Mouse (Mus musculus) kidney, postnatal 25 days (tissue): ENCODE results near the gene Reep3.
"Not testable (repeated sequence)": the region's sequence is repeated elsewhere in the genome, so short reads cannot be mapped to it uniquely, and the experiment has no call there.

Experiments used
- DNase-seq, 2 experiments: peaks; one replicate each; pipeline ENCODE4 v3.0.0; 2021; ENCODE audit warnings: mixed read lengths in 2 of 2

Reep3 gene

DNA sequence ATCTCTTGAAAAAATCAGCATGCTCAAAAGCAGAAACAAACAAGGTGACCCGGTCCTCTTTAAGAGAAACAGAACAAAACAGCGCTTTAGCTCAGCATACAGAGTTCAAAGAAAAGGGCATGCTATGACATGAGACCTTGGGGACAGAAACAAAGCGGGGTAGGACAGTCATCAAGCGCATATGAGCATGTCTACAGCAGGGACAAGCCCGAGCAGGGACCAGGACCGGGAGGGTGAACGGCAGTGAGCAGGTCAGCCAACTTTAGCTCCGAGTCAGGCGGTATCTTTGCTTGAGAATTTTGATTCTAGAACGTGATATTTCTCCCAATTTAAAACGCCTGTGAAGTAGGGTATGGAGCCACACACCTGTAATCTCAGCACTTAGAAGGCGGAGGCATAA lies 86.2 kb downstream of the Reep3 start:
- no peak for DNase-seq

- DNase-seq, result peak; percentile 22 to 53
Observed at GRCm38 (mm10) chr10:67004527-67005042, 92.2 kb downstream of the Reep3 start.

DNA sequence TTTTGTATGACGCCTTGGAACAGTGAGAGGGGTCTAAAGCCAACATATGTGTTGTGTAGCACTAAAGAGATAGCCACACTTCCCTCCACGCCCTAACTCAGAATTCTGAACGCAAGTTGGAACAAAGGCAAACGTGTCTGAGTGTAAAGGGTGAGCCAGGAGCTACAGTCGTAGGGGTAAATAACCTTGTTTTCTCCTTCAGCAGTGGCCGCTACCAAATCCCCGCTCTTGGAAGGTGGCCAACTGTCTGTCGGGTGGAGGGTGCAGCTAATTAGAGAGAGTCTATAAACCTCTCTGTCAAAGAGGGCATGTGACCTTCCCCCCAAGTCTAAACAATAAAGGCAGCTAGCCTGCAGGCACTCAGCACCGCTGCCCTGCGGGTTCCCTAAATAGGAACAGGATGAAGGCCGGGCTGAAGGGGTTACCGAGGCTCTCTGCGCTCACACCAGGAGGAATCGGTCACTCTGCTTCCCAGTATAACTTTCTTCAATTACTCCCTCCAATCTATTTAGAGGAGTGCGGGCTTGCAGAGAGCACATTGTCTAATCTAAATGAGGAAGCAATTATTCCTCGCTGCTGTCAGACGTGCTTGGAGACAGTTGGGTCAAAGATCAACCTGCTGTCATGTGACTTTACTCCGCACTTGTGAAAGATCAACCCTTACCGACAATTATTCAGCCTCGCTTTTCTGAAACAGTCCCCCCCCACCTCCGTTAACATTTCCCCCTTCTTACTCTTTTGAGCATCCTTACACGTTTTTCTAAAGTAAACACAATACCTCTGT lies 92.8 kb downstream of the Reep3 start:
- DNase-seq, result peak; percentile 78 to 79

- DNase-seq, result peak; percentile 41 to 64
Observed at GRCm38 (mm10) chr10:67003009-67003742, 93.6 kb downstream of the Reep3 start.

DNA sequence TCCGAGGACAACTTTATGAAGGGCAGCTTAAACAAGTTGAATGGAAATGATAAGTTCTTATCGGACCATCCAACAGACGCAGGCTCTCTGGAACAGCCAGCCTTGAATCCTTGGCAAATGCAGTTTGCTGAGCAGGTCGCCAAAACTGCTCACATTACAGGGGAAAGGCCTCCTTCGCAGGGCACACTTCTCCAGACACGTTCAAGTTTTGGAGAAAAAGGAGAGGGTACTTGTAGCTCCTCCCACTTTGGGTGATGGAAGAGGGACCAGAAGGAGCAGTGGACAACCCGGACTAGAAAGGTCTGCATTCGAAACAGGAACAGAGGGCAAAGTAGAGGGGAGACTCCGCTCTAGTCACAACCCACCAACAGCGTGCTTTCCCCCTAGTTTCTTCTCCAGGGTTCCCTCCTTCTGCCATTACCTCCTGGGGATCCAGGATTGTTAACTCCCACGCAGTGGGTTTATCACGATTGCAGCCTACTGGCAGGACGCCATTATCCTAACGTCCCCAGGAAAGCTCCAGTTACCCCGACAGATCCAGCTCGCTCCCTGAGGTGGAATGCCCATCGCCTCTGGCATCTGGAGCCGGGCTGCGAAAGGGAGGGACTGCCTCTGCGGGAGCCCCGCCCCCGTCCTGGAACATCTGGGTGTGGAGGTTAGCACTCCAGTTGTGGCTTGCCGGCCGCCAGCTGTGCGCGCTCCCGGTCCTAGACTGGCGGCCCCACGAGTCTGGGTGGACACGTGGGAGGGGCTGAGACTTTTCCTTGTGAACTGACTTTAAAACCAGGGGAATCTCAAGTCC lies 94.3 kb downstream of the Reep3 start:
- peak; percentile 86 to 93 for DNase-seq

DNA sequence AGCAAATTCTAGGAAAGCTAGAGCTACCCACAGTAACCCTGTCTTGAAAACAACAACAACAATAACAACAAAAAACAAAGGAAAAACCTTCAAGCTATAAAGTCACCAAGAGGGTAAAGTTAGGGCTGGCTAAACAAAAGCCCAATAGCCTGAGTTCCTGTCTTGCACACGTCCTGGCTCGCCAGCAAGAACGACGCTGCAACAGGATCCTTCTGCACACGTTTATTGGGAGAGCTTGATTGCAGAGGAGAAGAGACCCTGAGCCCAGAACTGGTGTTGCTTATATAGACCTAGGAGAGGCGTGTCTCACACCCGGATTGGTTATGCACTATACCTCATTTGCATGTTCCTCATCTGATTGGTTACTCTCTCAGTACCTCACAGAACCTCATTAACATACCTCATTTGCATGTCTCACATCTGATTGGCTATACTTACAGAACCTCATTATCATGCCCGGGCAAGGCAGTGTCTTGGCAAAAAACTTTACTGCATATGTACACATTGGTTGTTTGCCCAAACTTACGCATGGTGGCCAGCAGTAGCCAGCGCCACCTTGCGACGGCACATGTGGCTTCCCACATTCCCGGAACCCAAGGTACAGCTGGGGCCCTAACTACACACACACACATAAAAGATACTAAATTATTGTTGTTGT lies 95.7 kb downstream of the Reep3 start:
- DNase-seq, result not testable (repeated sequence)

- no peak for DNase-seq
Observed at GRCm38 (mm10) chr10:67000136-67000535, 96.6 kb downstream of the Reep3 start.

GRCm38 (mm10) chr10:66998770-66999169 lies 98.0 kb downstream of the Reep3 start:
- no peak for DNase-seq

GRCm38 (mm10) chr10:66995181-66995580 lies 101.6 kb downstream of the Reep3 start:
- DNase-seq, result no peak

- no peak for DNase-seq
Observed at GRCm38 (mm10) chr10:66994469-66994868, 102.3 kb downstream of the Reep3 start.

DNA sequence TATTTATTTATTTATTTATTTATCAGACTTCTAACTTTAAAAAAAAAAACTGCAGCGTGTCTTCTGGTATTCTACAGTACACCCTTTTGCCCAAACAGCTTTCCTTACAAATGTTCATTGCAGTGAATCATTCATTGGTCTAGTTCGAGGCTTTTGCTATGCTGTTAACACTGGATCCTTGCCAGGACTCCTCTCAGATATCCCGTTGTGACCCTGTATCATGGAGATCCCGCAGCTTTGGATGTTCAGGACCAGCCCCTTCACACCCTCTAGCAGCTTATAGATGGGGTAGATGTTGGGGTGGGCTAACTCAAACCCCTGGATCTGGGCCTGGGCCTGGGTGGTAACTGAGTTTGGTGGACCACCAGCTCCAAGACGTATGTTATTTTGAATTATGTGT lies 104.2 kb downstream of the Reep3 start:
- no peak for DNase-seq

DNA sequence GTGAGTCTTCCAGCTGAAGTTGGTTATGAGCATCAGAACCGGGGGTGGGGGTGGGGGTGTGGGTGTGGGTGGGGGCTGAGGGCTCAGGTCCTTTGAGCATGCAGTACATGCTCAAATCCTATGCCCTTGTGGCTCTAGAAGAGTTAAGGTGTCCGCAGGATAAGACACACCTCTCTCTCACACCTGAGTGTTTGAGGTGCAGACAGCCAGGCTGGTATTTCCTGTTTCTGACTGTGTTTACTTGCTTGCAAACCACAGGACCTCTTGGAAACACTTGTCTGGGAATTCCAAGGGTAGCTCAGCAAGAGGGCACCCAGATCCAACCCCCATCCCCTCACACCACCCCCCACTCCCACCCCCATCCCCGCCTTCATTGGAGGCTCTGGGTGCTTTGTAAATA lies 106.2 kb downstream of the Reep3 start:
- DNase-seq, result no peak

DNA sequence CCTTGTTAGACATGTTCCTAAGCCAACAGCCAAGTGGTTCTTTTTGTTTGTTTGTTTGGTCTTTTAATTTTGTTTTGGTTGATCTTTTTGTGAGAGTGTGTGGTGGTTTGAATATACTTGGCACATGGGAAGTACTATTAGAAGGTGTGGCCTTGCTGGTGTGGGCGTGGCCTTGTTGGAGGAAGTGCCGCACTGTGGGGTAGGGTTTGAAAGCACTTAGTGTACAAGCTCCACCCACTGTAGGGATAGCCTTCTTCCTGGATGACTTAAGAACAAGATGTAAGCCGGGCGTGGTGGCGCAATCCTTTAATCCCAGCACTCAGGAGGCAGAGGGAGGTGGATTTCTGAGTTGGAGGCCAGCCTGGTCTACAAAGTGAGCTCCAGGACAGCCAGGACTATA lies 113.7 kb downstream of the Reep3 start:
- DNase-seq, result no peak

GRCm38 (mm10) chr10:66978215-66978614 lies 118.5 kb downstream of the Reep3 start:
- no peak for DNase-seq

DNA sequence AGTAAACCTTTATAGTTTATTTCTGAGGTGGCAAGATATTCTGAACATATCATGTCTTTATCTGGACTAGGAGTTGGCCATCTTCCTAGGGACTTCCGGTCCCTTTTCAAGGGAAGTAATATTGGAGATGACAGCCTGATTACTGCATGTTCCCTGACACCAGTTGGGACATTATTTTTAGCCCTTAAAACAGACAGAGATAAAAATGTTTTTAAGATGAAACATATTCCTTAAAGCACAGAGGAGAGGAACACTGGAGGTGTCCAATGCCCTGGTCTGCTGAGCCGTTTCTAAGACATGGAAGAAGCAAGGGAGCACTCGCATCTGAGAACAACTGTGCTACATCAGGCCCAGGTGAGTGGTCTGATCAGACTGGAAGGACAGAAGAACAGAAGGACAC lies 119.7 kb downstream of the Reep3 start:
- no peak for DNase-seq

- peak; percentile 18 to 54 for DNase-seq
Observed at GRCm38 (mm10) chr10:66975451-66975850, 121.3 kb downstream of the Reep3 start.

- no peak for DNase-seq
Observed at GRCm38 (mm10) chr10:66974417-66974816, 122.3 kb downstream of the Reep3 start.

GRCm38 (mm10) chr10:66973866-66974265 lies 122.9 kb downstream of the Reep3 start:
- DNase-seq, result no peak

DNA sequence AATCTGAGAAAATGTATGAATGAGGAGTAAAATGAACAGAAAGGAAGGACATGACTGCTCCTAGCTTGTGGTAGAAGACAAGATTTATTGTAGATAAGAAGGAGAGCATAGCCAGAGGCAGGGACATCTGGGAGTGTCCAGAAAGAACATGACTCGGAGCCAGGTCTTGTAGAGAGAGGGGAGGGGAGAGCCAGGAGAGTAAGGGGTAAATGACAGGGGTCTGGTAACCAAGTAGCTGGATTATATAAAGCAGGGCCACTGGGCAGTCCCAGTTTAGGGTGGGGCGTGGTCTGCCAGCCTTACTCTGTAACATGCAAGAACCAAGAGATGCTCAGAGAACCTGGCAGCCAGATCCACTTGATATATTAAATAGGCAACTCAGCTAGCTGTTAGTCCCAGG lies 123.5 kb downstream of the Reep3 start:
- DNase-seq, result no peak

GRCm38 (mm10) chr10:66970336-66971115 lies 126.2 kb downstream of the Reep3 start:
- DNase-seq, result no peak

DNA sequence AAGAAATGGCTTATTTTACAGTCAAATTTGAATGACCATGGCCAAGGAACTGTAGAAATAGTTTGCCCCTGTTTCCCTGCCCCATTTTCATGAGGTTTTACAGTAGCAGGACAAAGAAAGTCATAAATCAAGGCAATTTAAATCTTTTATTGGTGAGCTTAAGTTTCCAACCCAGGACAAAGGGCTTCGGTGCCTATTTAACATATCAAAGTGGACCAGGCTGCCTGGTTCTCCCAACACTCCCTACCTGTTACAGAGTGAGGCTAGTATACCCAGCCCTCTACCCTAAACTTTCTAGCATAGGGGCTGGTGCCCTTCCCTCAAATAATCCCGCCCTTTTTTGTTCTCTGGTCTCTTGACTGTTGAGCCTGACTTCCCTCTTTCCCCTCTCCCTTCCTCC lies 127.2 kb downstream of the Reep3 start:
- DNase-seq, result no peak

DNA sequence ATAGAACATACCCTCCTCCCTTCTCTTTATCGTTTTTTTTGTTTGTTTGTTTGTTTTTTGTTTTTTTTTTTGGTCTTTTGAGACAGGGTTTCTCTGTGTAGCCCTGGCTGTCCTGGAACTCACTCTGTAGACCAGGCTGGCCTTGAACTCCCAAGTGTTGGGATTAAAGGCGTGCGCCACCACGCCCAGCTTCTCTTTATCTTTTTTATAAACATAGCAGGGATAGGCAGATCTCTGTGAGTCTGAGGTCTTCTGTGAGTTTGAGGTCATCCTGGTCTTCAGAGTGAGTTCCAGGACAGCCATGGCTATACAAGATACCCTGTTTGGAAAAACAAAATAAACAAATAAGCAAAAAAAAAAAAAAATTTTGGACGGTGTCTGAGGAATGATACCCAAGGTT lies 127.7 kb downstream of the Reep3 start:
- no peak for DNase-seq
